Mouse (Mus musculus): Measurements from ENCODE around the gene Odf3b. TPM values are rescaled to one million over a fixed set of nuclear protein-coding genes. Genes with fewer than 3 reads are reported as not detected.

Odf3b gene
- polyA plus RNA-seq, 1 experiment from 2014 or later: 0.34 TPM

GRCm38 (mm10) chr15:89354455-89354854 is 24.6 kb downstream of the Odf3b start:
- H3K27ac ChIP-seq (ENCODE audit: low read depth): no peak overlapping the region
- 77% methylated on average over 7 of the region's 7 CpGs for WGBS
- peak overlapping the region; percentile 94 for H3K4me3 ChIP-seq (ENCODE audit: low read depth, low read length)
- peak overlapping the region; percentile 94 for H3K4me2 ChIP-seq (ENCODE audit: low read length)
- H3K9me3 ChIP-seq (ENCODE audit: control insufficient read depth, low read length): no peaks in the 10 kb centered on the region
- H3K27me3 ChIP-seq (replicated peaks; ENCODE audit: control insufficient read depth, insufficient read depth, low read length): no peaks in the 10 kb centered on the region
- no peak for ATAC-seq (replicated peaks; ENCODE audit: low FRiP score, low TSS enrichment, low read depth)
- peaks cover 42% of the 10 kb centered on the region for H3K36me3 ChIP-seq (ENCODE audit: control insufficient read depth, insufficient read depth, low read length)
- H3K4me1 ChIP-seq (replicated peaks; ENCODE audit: control insufficient read depth, insufficient read depth, low read length): peaks cover 14% of the 10 kb centered on the region
- peak overlapping the region; percentile 88 for H3K9ac ChIP-seq (ENCODE audit: low read length)
- DNase-seq (ENCODE audit: low spot score): no peak

GRCm38 (mm10) chr15:89353837-89354236 is 25.2 kb downstream of the Odf3b start:
- Histone ChIP-seq H3K4me3 (ENCODE audit: low read depth, low read length) (no peak overlapping the region), H3K4me2 (ENCODE audit: low read length) (no peak overlapping the region), H3K27me3 (replicated peaks; ENCODE audit: control insufficient read depth, insufficient read depth, low read length) (no peaks in the 10 kb centered on the region), H3K4me1 (replicated peaks; ENCODE audit: control insufficient read depth, insufficient read depth, low read length) (peaks cover 14% of the 10 kb centered on the region), H3K9ac (ENCODE audit: low read length) (no peak overlapping the region), H3K36me3 (ENCODE audit: control insufficient read depth, insufficient read depth, low read length) (peaks cover 42% of the 10 kb centered on the region), H3K9me3 (ENCODE audit: control insufficient read depth, low read length) (no peaks in the 10 kb centered on the region), H3K27ac (ENCODE audit: low read depth) (no peak overlapping the region)
- no peak for DNase-seq (ENCODE audit: low spot score)
- 95% methylated on average over 16 of the region's 16 CpGs for WGBS
- ATAC-seq (replicated peaks; ENCODE audit: low FRiP score, low TSS enrichment, low read depth): no peak

- Histone ChIP-seq H3K9ac (ENCODE audit: low read length) (no peak overlapping the region), H3K4me2 (ENCODE audit: low read length) (no peak overlapping the region), H3K27me3 (replicated peaks; ENCODE audit: control insufficient read depth, insufficient read depth, low read length) (no peaks in the 10 kb centered on the region), H3K36me3 (ENCODE audit: control insufficient read depth, insufficient read depth, low read length) (peaks cover 42% of the 10 kb centered on the region), H3K4me1 (replicated peaks; ENCODE audit: control insufficient read depth, insufficient read depth, low read length) (peaks cover 14% of the 10 kb centered on the region), H3K4me3 (ENCODE audit: low read depth, low read length) (no peak overlapping the region), H3K27ac (ENCODE audit: low read depth) (no peak overlapping the region), H3K9me3 (ENCODE audit: control insufficient read depth, low read length) (no peaks in the 10 kb centered on the region)
- DNase-seq (ENCODE audit: low spot score) (no peak), ATAC-seq (replicated peaks; ENCODE audit: low FRiP score, low TSS enrichment, low read depth) (no peak)
- 95% methylated on average over 12 of the region's 12 CpGs for WGBS
Observed at GRCm38 (mm10) chr15:89352795-89353194, 26.3 kb downstream of the Odf3b start.

GRCm38 (mm10) chr15:89352054-89352453 is 27.0 kb downstream of the Odf3b start:
- ATAC-seq (replicated peaks; ENCODE audit: low FRiP score, low TSS enrichment, low read depth) (no peak), DNase-seq (ENCODE audit: low spot score) (no peak)
- Histone ChIP-seq H3K4me1 (replicated peaks; ENCODE audit: control insufficient read depth, insufficient read depth, low read length) (peaks cover 10% of the 10 kb centered on the region), H3K27me3 (replicated peaks; ENCODE audit: control insufficient read depth, insufficient read depth, low read length) (no peaks in the 10 kb centered on the region), H3K4me3 (ENCODE audit: low read depth, low read length) (no peak overlapping the region), H3K9me3 (ENCODE audit: control insufficient read depth, low read length) (no peaks in the 10 kb centered on the region), H3K27ac (ENCODE audit: low read depth) (no peak overlapping the region), H3K4me2 (ENCODE audit: low read length) (no peak overlapping the region), H3K36me3 (ENCODE audit: control insufficient read depth, insufficient read depth, low read length) (peaks cover 42% of the 10 kb centered on the region), H3K9ac (ENCODE audit: low read length) (no peak overlapping the region)
- 94% methylated on average over 14 of the region's 14 CpGs for WGBS

- no peaks in the 10 kb centered on the region for H3K27me3 ChIP-seq (replicated peaks; ENCODE audit: control insufficient read depth, insufficient read depth, low read length)
- no peaks in the 10 kb centered on the region for H3K9me3 ChIP-seq (ENCODE audit: control insufficient read depth, low read length)
- no peak overlapping the region for H3K4me2 ChIP-seq (ENCODE audit: low read length)
- H3K4me3 ChIP-seq (ENCODE audit: low read depth, low read length): no peak overlapping the region
- 81% methylated on average over 15 of the region's 15 CpGs for WGBS
- H3K36me3 ChIP-seq (ENCODE audit: control insufficient read depth, insufficient read depth, low read length): peaks cover 42% of the 10 kb centered on the region
- H3K4me1 ChIP-seq (replicated peaks; ENCODE audit: control insufficient read depth, insufficient read depth, low read length): peaks cover 7% of the 10 kb centered on the region
- ATAC-seq (replicated peaks; ENCODE audit: low FRiP score, low TSS enrichment, low read depth) (no peak), DNase-seq (ENCODE audit: low spot score) (no peak)
- H3K9ac ChIP-seq (ENCODE audit: low read length): no peak overlapping the region
- no peak overlapping the region for H3K27ac ChIP-seq (ENCODE audit: low read depth)
Observed at GRCm38 (mm10) chr15:89351302-89351701, 27.8 kb downstream of the Odf3b start.

- no peak overlapping the region for H3K4me3 ChIP-seq (ENCODE audit: low read depth, low read length)
- no peak overlapping the region for H3K9ac ChIP-seq (ENCODE audit: low read length)
- 87% methylated on average over 5 of the region's 5 CpGs for WGBS
- ATAC-seq (replicated peaks; ENCODE audit: low FRiP score, low TSS enrichment, low read depth): no peak
- DNase-seq (ENCODE audit: low spot score): no peak
- H3K4me1 ChIP-seq (replicated peaks; ENCODE audit: control insufficient read depth, insufficient read depth, low read length): peaks cover 7% of the 10 kb centered on the region
- no peak overlapping the region for H3K4me2 ChIP-seq (ENCODE audit: low read length)
- no peaks in the 10 kb centered on the region for H3K27me3 ChIP-seq (replicated peaks; ENCODE audit: control insufficient read depth, insufficient read depth, low read length)
- H3K36me3 ChIP-seq (ENCODE audit: control insufficient read depth, insufficient read depth, low read length): peaks cover 42% of the 10 kb centered on the region
- H3K9me3 ChIP-seq (ENCODE audit: control insufficient read depth, low read length): no peaks in the 10 kb centered on the region
- no peak overlapping the region for H3K27ac ChIP-seq (ENCODE audit: low read depth)
Observed at GRCm38 (mm10) chr15:89350447-89350846, 28.6 kb downstream of the Odf3b start.

- Histone ChIP-seq H3K27me3 (replicated peaks; ENCODE audit: control insufficient read depth, insufficient read depth, low read length) (no peaks in the 10 kb centered on the region), H3K4me1 (replicated peaks; ENCODE audit: control insufficient read depth, insufficient read depth, low read length) (no peaks in the 10 kb centered on the region), H3K9me3 (ENCODE audit: control insufficient read depth, low read length) (no peaks in the 10 kb centered on the region), H3K4me3 (ENCODE audit: low read depth, low read length) (no peak overlapping the region), H3K9ac (ENCODE audit: low read length) (no peak overlapping the region), H3K27ac (ENCODE audit: low read depth) (no peak overlapping the region), H3K4me2 (ENCODE audit: low read length) (no peak overlapping the region), H3K36me3 (ENCODE audit: control insufficient read depth, insufficient read depth, low read length) (no peaks in the 10 kb centered on the region)
- WGBS: 88% methylated on average over 3 of the region's 3 CpGs
- DNase-seq (ENCODE audit: low spot score) (no peak), ATAC-seq (replicated peaks; ENCODE audit: low FRiP score, low TSS enrichment, low read depth) (no peak)
Observed at GRCm38 (mm10) chr15:89343325-89343724, 35.8 kb downstream of the Odf3b start.

GRCm38 (mm10) chr15:89341678-89342077 is 37.4 kb downstream of the Odf3b start:
- DNase-seq (ENCODE audit: low spot score) (no peak), ATAC-seq (replicated peaks; ENCODE audit: low FRiP score, low TSS enrichment, low read depth) (no peak)
- Histone ChIP-seq H3K4me1 (replicated peaks; ENCODE audit: control insufficient read depth, insufficient read depth, low read length) (no peaks in the 10 kb centered on the region), H3K27me3 (replicated peaks; ENCODE audit: control insufficient read depth, insufficient read depth, low read length) (no peaks in the 10 kb centered on the region), H3K9me3 (ENCODE audit: control insufficient read depth, low read length) (no peaks in the 10 kb centered on the region), H3K9ac (ENCODE audit: low read length) (no peak overlapping the region), H3K4me3 (ENCODE audit: low read depth, low read length) (no peak overlapping the region), H3K4me2 (ENCODE audit: low read length) (no peak overlapping the region), H3K36me3 (ENCODE audit: control insufficient read depth, insufficient read depth, low read length) (no peaks in the 10 kb centered on the region), H3K27ac (ENCODE audit: low read depth) (no peak overlapping the region)
- WGBS: 50% methylated on average over 1 of the region's 1 CpGs

GRCm38 (mm10) chr15:89340136-89340535 is 38.9 kb downstream of the Odf3b start:
- 78% methylated on average over 3 of the region's 3 CpGs for WGBS
- no peak for ATAC-seq (replicated peaks; ENCODE audit: low FRiP score, low TSS enrichment, low read depth)
- Histone ChIP-seq H3K27me3 (replicated peaks; ENCODE audit: control insufficient read depth, insufficient read depth, low read length) (no peaks in the 10 kb centered on the region), H3K9me3 (ENCODE audit: control insufficient read depth, low read length) (no peaks in the 10 kb centered on the region), H3K4me2 (ENCODE audit: low read length) (no peak overlapping the region), H3K36me3 (ENCODE audit: control insufficient read depth, insufficient read depth, low read length) (no peaks in the 10 kb centered on the region), H3K4me3 (ENCODE audit: low read depth, low read length) (no peak overlapping the region), H3K4me1 (replicated peaks; ENCODE audit: control insufficient read depth, insufficient read depth, low read length) (no peaks in the 10 kb centered on the region), H3K9ac (ENCODE audit: low read length) (no peak overlapping the region), H3K27ac (ENCODE audit: low read depth) (no peak overlapping the region)
- DNase-seq (ENCODE audit: low spot score): no peak
